Mouse (Mus musculus) MEL (cell line): ENCODE results near the gene Gm20431.

Source experiments
- EP300 ChIP-seq, 2 experiments: IDR thresholded peaks; 2 replicates each; pipeline ENCODE4 v1.6.1; 2011; ENCODE audit warnings: improper control_type of control experiment in 2 of 2, low read length in 2 of 2, low read depth in 1 of 2, mild to moderate bottlenecking in 1 of 2
- POLR2A ChIP-seq, 2 experiments: IDR thresholded peaks; 2 replicates each; pipeline ENCODE4 v1.6.1; 2011 to 2012; ENCODE audit warnings: low read length in 2 of 2, mild to moderate bottlenecking in 2 of 2, control low read depth in 1 of 2, improper control_type of control experiment in 1 of 2, low read depth in 1 of 2, moderate library complexity in 1 of 2; ENCODE audit not compliant: control insufficient read depth in 1 of 2, insufficient read depth in 1 of 2, poor library complexity in 1 of 2

GRCm38 (mm10) chr2:167656629-167657478, 4.4 kb downstream of the Gm20431 start:
- TF ChIP-seq EP300 (IDR thresholded peaks at IDR 0.05; ENCODE audit: low read depth in 1 of 2, low read length in 2 of 2) (no peak), POLR2A (IDR thresholded peaks at IDR 0.05; ENCODE audit: control insufficient read depth in 1 of 2, insufficient read depth in 1 of 2, low read depth in 1 of 2, low read length in 2 of 2, poor library complexity in 1 of 2) (no peak)
